Mouse (Mus musculus) A20 (cell line): Measurements from ENCODE around the gene Gm42957.
"Not testable (repeated sequence)": the region's sequence is repeated elsewhere in the genome, so short reads cannot be mapped to it uniquely, and the experiment has no call there.

Experiments used
- DNase-seq: peaks from one replicate; pipeline ENCODE4 v3.0.0-alpha.2; 2011; ENCODE audit warnings: low read depth, low spot score

The Gm42957 gene

GRCm38 (mm10) chr3:96674442-96674841 lies 39.2 kb downstream of the Gm42957 start:
- no peak for DNase-seq

DNA sequence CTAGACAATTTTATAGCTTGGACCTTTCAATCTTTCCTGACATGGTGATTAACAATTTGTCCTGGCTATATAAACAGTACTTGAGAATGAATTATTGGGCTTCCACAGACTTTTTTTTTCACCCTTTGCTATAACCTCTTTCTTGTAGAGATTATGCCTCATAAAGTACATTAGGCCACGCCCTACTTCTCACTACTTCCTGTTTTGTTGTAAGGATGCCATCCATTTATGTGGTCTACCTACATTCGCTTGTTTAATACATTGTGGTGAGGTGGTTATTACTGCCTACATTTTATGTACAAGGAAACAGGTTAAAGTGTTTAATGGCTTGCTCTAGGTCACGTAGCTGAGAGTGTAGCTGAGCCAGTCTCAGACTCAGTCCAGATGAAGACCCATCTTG lies 39.9 kb downstream of the Gm42957 start:
- DNase-seq: peak; percentile 33

DNA sequence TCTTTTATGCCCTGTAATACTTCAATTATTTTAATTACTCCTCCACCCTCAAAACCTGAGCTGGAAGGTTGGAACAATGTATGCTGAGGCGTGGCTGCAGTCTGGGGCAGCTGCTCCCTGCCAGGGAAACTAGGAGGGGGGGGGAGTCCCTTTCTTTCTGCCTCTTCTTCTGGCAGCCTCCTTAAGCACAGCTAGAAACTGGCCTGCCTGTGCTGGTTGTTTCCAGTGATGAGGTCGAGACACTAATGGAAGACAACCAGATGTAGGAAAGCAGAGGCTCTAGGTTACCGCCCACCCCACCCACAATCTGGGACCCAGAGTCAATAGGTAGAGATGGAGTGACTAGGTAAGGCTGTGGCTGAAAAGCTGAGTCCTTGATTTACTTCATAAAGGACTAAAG lies 40.4 kb downstream of the Gm42957 start:
- no peak for DNase-seq

- no peak for DNase-seq
Measured at GRCm38 (mm10) chr3:96678456-96678855, 43.2 kb downstream of the Gm42957 start.

DNA sequence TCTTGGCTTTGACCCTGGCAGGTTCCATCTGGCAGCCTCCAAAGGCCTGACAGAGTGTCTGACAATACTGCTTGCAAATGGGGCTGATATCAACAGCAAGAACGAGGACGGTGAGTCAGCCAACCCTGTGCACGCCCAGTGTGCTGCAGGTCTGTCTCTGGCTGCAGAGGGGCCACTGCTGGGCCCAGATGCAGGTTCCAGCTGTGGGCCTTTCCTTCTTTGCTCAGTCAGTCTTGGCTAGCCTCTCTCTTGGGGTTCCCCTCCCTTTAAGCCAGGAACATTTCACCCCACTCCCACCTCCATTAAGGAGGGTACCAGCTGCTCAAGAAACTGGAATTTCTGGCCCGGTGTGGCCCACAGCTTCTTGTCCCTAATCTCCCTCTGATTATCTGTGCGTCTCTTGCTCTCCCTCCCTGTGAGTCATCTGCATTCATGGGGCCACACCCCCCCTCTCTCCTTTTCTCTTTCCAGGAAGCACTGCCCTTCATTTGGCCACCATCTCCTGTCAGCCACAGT lies 43.9 kb downstream of the Gm42957 start:
- no peak for DNase-seq

DNA sequence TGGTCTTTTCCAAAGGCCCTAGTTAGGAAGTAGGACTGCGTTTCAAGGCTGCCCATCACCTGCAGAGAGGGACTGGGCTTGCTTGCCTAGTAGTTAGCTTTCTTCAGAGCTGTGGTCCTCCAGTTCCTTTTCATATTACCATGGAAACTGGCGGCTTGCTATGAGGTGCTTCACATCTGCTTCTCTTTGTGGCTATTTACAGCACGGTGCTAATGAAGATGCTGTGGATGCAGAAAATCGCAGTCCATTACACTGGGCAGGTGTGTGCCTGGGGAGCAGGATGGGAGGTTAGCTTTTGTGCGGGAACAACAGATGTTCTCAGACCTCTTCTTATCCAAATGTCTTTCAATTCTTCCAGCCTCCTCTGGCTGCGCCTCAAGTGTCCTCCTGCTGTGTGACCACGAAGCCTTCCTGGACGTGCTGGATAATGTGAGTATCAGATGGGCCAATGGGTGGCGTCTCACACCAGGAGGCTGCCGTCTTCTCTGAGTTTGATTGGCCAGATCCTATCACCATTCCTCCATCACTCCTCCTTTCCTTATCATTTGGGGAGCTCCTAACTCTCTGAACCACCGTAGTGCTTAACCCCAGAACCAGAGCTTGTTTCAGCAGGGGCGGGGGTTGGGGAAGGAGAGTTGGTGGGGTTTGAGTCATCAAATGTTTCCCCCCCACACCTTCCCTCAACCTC lies 45.1 kb downstream of the Gm42957 start:
- no peak for DNase-seq

DNA sequence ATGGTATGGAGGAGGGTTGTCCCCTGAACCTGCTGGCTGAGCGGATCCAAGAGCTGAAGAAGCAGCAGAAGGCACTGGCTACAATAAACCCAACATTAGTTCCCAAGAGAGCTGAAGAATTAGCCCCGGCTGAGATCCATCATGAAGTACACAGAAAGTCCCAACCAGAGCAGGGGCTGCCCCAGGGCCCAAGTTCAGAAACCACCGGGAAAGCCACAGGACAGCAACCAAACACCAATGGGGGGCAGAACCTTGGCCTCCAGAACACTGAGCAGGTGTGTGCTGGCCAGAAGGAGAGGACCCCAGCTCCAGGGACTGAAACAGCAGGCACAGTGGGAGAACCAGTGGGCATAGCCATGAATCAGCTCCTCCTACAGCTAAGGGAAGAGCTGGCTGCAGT lies 48.2 kb downstream of the Gm42957 start:
- DNase-seq: no peak

DNA sequence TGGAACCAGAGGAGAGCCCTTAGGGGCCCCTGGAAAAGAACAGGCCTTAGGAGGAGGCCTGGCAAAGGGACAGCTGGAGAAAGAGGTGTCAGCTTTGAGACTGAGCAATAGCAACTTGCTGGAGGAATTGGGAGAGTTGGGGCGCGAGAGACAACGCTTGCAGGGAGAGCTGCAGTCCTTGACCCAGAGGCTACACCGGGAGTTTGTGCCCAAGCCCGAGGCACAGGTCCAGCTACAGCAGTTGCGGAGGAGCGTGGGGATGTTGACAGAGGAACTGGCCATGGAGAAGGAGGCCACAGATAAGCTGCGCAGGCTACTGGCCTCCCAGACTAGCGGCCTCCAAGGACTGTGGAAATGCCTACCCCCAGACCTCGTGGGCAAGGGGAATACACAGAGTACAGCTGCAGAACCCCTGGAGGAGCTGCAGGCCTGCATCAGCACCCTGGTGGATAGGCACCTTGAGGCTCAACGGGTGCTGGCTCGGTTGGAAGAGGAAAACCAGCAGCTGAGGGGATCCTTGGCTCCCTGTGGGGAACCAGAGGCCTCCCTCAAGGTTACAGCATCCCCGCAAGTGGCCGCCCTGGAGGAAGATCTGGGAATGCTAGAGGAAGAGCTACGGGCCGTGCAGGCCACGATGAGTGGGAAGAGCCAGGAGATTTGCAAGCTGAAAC lies 49.0 kb downstream of the Gm42957 start:
- DNase-seq: no peak

GRCm38 (mm10) chr3:96684822-96685156 lies 49.5 kb downstream of the Gm42957 start:
- DNase-seq: no peak

- DNase-seq: not testable (repeated sequence)
Measured at GRCm38 (mm10) chr3:96686057-96686456, 50.8 kb downstream of the Gm42957 start.

DNA sequence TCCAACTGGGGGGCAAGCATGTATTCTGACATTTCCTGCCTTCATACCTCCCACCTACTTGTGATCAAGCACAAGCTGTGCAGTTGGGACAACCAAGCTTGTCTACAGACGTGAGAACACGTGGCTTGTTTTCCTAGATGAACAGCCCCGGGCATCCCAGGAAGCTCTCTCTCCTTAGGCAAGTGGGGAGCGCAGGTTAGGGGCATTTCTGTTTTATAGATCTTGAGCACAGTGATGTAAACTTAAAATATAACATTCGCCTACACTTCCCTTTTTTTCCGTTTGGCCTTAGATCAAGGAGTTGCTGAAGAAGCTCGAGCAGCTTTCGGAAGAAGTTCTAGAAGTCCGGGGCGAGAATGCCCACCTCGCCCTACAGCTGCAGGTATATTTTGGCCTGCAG lies 53.6 kb downstream of the Gm42957 start:
- peak; percentile 33 for DNase-seq

- no peak for DNase-seq
Measured at GRCm38 (mm10) chr3:96690298-96690697, 55.0 kb downstream of the Gm42957 start.

DNA sequence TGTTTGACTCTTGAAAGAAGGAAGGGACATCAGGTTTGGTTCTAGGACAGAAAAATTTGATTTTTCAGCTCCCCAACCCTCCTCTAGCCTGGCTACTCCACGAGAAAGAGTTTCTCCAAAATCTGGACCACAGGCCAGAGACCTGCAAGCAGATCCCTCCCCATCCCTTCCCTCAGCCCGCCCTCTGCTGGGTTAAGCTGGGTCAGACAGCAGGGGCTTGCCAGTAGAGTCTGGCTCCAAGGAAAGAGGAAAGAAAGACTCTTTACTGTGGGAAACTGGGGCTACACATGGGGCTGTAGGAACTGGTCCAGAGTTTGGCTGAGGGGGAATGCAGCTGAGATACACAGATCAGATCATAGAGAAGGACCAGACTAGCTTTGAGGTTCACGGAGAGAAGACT lies 57.2 kb downstream of the Gm42957 start:
- DNase-seq: no peak

DNA sequence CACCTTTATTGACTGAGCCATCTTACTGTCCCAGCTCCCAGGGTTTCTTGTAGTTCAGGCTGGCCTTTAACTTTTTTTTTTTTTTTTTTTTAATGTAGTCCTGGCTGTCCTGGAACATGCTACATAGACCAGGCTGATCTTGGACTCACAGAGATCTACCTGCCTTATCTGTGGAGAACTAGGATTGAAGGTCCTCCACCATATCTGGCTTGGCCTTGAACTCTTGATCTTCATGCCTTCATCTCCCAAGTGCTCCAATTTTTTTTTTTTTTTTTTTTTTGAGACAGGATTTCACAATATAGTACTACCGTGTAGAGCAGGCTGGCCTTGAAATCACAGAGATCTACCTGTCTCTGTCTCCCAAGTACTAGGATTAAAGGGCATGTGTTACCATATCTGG lies 58.3 kb downstream of the Gm42957 start:
- DNase-seq: no peak

DNA sequence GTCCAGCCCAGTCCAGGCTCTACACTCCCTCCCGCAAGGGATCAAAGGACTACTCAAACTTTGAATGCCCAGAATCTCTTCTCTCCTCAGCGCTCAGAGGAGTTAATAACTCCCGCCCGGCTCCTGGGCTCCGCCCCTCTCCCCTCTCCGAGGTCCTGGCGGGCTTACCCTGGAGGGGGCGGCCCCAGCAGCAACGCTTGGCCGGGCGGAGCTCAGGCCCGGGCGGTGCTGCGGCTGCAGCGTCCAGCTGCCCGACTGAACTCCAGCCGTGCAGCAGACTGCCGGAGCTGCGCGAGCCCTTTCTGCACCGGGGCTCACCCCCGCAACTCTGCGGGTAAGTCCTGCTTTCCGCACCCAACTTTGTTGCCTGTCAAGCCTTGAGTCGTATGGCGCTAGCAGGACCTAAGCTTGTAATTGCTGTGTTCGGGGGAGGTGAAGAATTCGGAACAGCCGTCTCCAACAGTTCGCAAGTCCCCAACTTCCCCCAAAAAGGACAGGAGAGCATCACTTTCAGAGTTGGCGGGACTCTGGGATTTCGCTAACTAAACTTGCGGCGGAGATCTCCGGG lies 61.0 kb downstream of the Gm42957 start, which contains the start of gene Pias3:
Gene Pias3, plus strand, starts transcription at position 187 of the 568 bp plus-strand sequence.
- DNase-seq: peak; percentile 89

- peak; percentile 96 for DNase-seq
Measured at GRCm38 (mm10) chr3:96696766-96697732, 61.8 kb downstream of the Gm42957 start.

- no peak for DNase-seq
Measured at GRCm38 (mm10) chr3:96698993-96699690, 63.9 kb downstream of the Gm42957 start.

DNA sequence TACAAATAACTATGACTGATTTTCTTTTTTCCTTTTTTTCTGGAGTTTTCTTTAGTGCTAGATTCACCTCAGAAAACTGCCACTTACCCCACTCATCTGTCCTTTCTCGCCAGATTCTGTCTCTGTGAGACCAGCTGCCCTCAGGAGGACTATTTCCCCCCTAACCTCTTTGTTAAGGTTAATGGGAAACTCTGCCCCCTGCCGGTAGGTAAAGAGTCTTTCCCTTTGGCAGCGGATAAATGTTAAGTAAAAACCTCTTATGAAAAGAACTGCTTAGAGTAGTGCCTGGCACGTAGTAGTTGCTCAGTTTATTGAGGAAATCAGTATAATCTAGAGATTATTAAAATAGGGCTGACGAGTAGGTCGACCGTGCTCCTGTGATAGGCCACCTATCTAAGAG lies 65.1 kb downstream of the Gm42957 start:
- DNase-seq: peak; percentile 71

- DNase-seq: no peak
Measured at GRCm38 (mm10) chr3:96701003-96701402, 65.7 kb downstream of the Gm42957 start.
